Mouse (Mus musculus) heart, postnatal 25 days (tissue): ENCODE data around the gene Dph1. TPM values are rescaled to one million over a fixed set of nuclear protein-coding genes. Genes with fewer than 3 reads are reported as not detected.

ENCODE experiments used
- DNase-seq: peaks from one replicate; pipeline ENCODE4 v3.0.0; 2022; ENCODE audit warnings: low spot score
- intact Hi-C: fragments of 180-260 bp; cut with DNase I; formaldehyde crosslinking; loops from one replicate; pipeline ENCODE4 v1.15.1; 2025
- total RNA-seq, 2 experiments: library from RNA; stranded (reverse); gene quantifications; 2 replicates each; pipeline ENCODE4 v1.2.3; 2021

Gene Dph1
- total RNA-seq, result 1 to 10 TPM; 7.4 to 9.0 TPM

GRCm38 (mm10) chr11:75190905-75191441 is at the start of gene Dph1:
Dph1 (minus strand) TSS chr11:75191241.
- no peak for DNase-seq
- intact Hi-C loops, result loop anchor here (1.0 kb wide), 1 partner anchor 100 kb away; no protein-coding TSS in a partner anchor

GRCm38 (mm10) chr11:75240158-75240934 is 49.3 kb upstream of the Dph1 start:
- intact Hi-C loops, result no loop called here
- no peak for DNase-seq

- intact Hi-C loops, result loop anchor here (5.0 kb wide), 1 partner anchor 58 kb away; no protein-coding TSS in a partner anchor
- no peak for DNase-seq
Measured at GRCm38 (mm10) chr11:75234745-75235144, 43.7 kb upstream of the Dph1 start.

- intact Hi-C loops, result loop anchor here (2.0 to 5.0 kb wide), 2 partner anchors 38 to 60 kb away; no protein-coding TSS in a partner anchor
- no peak for DNase-seq
Measured at GRCm38 (mm10) chr11:75232434-75232833, 41.4 kb upstream of the Dph1 start.

- DNase-seq, result no peak
- intact Hi-C loops, result loop anchor here (2.0 to 5.0 kb wide), 2 partner anchors 37 to 61 kb away; no protein-coding TSS in a partner anchor
Measured at GRCm38 (mm10) chr11:75231756-75232155, 40.7 kb upstream of the Dph1 start.

- no peak for DNase-seq
- intact Hi-C loops, result loop anchor here (5.0 kb wide), 1 partner anchor 62 kb away; no protein-coding TSS in a partner anchor
Measured at GRCm38 (mm10) chr11:75230272-75230760, 39.3 kb upstream of the Dph1 start.

- no peak for DNase-seq
- intact Hi-C loops, result no loop called here
Measured at GRCm38 (mm10) chr11:75229289-75229688, 38.2 kb upstream of the Dph1 start.

- intact Hi-C loops, result no loop called here
- DNase-seq, result no peak
Measured at GRCm38 (mm10) chr11:75227632-75228031, 36.6 kb upstream of the Dph1 start.

- intact Hi-C loops, result no loop called here
- DNase-seq, result no peak
Measured at GRCm38 (mm10) chr11:75224835-75225234, 33.8 kb upstream of the Dph1 start.

- no peak for DNase-seq
- intact Hi-C loops, result no loop called here
Measured at GRCm38 (mm10) chr11:75224062-75224461, 33.0 kb upstream of the Dph1 start.

- no peak for DNase-seq
- intact Hi-C loops, result no loop called here
Measured at GRCm38 (mm10) chr11:75220517-75221145, 29.6 kb upstream of the Dph1 start.

- no peak for DNase-seq
- intact Hi-C loops, result no loop called here
Measured at GRCm38 (mm10) chr11:75220115-75220514, 29.1 kb upstream of the Dph1 start.

GRCm38 (mm10) chr11:75214081-75214950 is 23.3 kb upstream of the Dph1 start:
- no peak for DNase-seq
- intact Hi-C loops, result no loop called here

GRCm38 (mm10) chr11:75213372-75214080 is 22.5 kb upstream of the Dph1 start:
- DNase-seq, result no peak
- intact Hi-C loops, result no loop called here

GRCm38 (mm10) chr11:75212876-75213275 is 21.8 kb upstream of the Dph1 start:
- intact Hi-C loops, result no loop called here
- no peak for DNase-seq

GRCm38 (mm10) chr11:75212031-75212667 is 21.1 kb upstream of the Dph1 start:
- DNase-seq, result no peak
- intact Hi-C loops, result no loop called here

GRCm38 (mm10) chr11:75210755-75211154 is 19.7 kb upstream of the Dph1 start:
- intact Hi-C loops, result no loop called here

GRCm38 (mm10) chr11:75210093-75210492 is 19.1 kb upstream of the Dph1 start:
- no peak for DNase-seq
- intact Hi-C loops, result no loop called here

More at GRCm38 (mm10) chr11:75210755-75211154, 19.7 kb upstream of the Dph1 start:
- no peak for DNase-seq

GRCm38 (mm10) chr11:75209363-75209762 is 18.3 kb upstream of the Dph1 start:
- intact Hi-C loops, result no loop called here
- no peak for DNase-seq
